Mouse (Mus musculus) testis, adult 2 months (tissue): Measurements from ENCODE around the gene Ercc5. TPM values are rescaled to one million over a fixed set of nuclear protein-coding genes. Genes with fewer than 3 reads are reported as not detected.

Source experiments
- H3K27ac ChIP-seq: fragments of 200-500 bp; 2 replicates; pipeline ENCODE4 v1.5.1; 2012; ENCODE audit warnings: low read depth, low read length; ENCODE audit not compliant: control insufficient read depth, insufficient read depth
- H3K27me3 ChIP-seq: fragments of 200-500 bp; 2 replicates; pipeline ENCODE4 v1.6.1; 2012; ENCODE audit warnings: mild to moderate bottlenecking, low read length, moderate library complexity; ENCODE audit not compliant: control insufficient read depth, insufficient read depth
- H3K36me3 ChIP-seq: fragments of 200-500 bp; 2 replicates; pipeline ENCODE4 v1.6.1; 2012; ENCODE audit warnings: mild to moderate bottlenecking, low read length; ENCODE audit not compliant: control insufficient read depth, insufficient read depth
- H3K4me1 ChIP-seq: fragments of 200-500 bp; 2 replicates; pipeline ENCODE4 v1.6.1; 2012; ENCODE audit warnings: low read length; ENCODE audit not compliant: control insufficient read depth, insufficient read depth
- H3K4me3 ChIP-seq: fragments of 200-500 bp; 2 replicates; pipeline ENCODE4 v1.5.1; 2012; ENCODE audit warnings: low read depth, mild to moderate bottlenecking, low read length, moderate library complexity, mixed read lengths; ENCODE audit not compliant: control insufficient read depth
- CTCF ChIP-seq: fragments of 200-500 bp; IDR thresholded peaks from 2 replicates; pipeline ENCODE4 v1.5.1; 2012; ENCODE audit warnings: low read depth, mild to moderate bottlenecking, inconsistent platforms, low read length, moderate library complexity; ENCODE audit not compliant: control insufficient read depth, insufficient read depth, insufficient replicate concordance
- POLR2A ChIP-seq: fragments of 200-500 bp; IDR thresholded peaks from 2 replicates; pipeline ENCODE4 v1.6.1; 2012; ENCODE audit warnings: low read depth, mild to moderate bottlenecking, inconsistent platforms, low read length, moderate library complexity; ENCODE audit not compliant: control insufficient read depth
- polyA plus RNA-seq: library from polyadenylated mRNA; depleted of rRNA; stranded (reverse); fragments of >200 nt; gene quantifications from 2 replicates; pipeline ENCODE4 v1.2.3, GENCODE M21; 2012; rRNA removed

Ercc5 gene
- polyA plus RNA-seq, 1 experiment = 5.2 TPM

DNA sequence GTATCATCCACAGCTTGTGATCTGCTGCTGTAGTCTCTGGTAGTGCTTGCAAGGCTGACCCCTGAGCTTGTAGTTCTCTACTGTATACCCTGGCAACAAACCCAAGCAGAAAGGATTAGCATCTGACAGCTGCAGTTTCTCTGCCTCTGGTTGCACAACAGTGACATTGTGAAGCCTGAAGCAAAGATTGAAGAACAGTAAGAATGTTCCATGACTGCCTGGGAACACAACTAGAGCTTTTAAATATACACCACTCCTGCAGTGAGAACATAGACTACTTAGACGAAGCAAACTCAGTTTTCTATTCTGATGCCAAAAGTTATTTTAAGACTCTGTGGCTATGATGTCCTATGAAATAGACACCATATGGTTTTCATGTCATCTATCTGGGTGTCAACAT, 71.3 kb downstream of the Ercc5 start, which contains the start of gene Mettl21e:
TSS of gene Mettl21e (minus strand) at position 86 of the 400 bp plus-strand sequence.
- Histone ChIP-seq H3K4me3 (no peak within 1 kb of the TSS), H3K36me3 (no peaks in the 10 kb centered on the region), H3K4me1 (no peaks in the 10 kb centered on the region), H3K27ac (no peak within 1 kb of the TSS), H3K27me3 (no peaks in the 10 kb centered on the region)
- TF ChIP-seq POLR2A = no peak
- TF ChIP-seq CTCF = no peak

DNA sequence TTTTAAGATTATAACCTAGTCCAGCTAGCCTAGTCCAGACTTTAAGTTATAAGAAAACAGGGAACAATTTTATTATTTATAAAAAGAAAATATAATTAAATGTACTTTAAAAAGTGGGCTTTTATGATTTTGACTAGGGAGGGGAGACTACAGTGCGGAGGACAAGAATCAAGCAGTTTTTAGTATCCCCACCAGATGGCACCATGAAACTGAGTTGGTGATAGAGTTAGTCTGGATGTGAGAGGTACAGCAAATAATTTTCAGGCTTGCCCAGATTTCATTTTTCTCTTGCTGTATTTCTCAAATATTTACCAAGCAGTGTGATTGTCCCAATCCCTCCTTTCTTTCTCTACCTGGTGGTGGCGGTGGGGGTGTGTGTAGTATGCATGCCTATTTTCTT, 81.5 kb downstream of the Ercc5 start:
- Histone ChIP-seq H3K27me3 (no peaks in the 10 kb centered on the region), H3K4me1 (no peaks in the 10 kb centered on the region), H3K36me3 (no peaks in the 10 kb centered on the region), H3K4me3 (no peak overlapping the region), H3K27ac (no peak overlapping the region)
- TF ChIP-seq CTCF = no peak
- TF ChIP-seq POLR2A = no peak

Other genes with a start within 250 kb of the Ercc5 start
- 27.8 and 35.4 TPM in 2 replicates for gene Tpp2, start 214.1 kb upstream of the Ercc5 start, polyA plus RNA-seq
- gene Mettl21c, start 127.7 kb upstream of the Ercc5 start, polyA plus RNA-seq = 0.07 TPM in 1 of 2 replicates, not detected in the other
- 3.4 and 4.5 TPM in 2 replicates for gene Gm8251, start 85.8 kb upstream of the Ercc5 start, polyA plus RNA-seq
- gene Tex30, start 45.3 kb upstream of the Ercc5 start, polyA plus RNA-seq = 102 and 157 TPM in 2 replicates
- gene Kdelc1, start 28.9 kb upstream of the Ercc5 start, polyA plus RNA-seq = 2.3 and 2.9 TPM in 2 replicates
- gene Bivm, start 28.8 kb upstream of the Ercc5 start, polyA plus RNA-seq = 1.8 and 2.0 TPM in 2 replicates
- gene Mettl21e, start 71.2 kb downstream of the Ercc5 start, polyA plus RNA-seq = not detected in 2 replicates